Mouse (Mus musculus): ENCODE results near the gene Anxa7. TPM values are rescaled to one million over a fixed set of nuclear protein-coding genes. Genes with fewer than 3 reads are reported as not detected.

Gene Anxa7
- polyA plus RNA-seq, 1 experiment from 2014 or later = 46.3 TPM

DNA sequence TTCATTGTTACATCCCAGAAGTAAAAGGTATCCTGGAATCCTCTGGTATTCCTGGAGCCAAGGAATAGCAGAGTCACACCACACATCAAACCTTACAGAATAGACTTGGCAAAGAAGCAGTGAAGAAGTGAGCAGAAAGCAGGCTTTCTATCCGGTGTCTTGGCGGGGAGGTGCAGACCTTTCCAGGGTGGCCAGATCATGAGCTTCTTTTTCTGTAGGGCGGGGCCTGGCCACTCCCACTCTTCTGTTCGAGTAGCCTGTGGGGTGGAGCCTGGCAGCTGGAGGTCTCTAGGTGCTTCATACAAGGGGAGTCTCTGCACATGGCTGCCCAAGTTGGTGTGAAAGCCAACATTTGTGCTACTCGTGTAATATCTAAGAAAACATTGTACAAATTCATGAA, 1.3 kb upstream of the Anxa7 start:
- no peak overlapping the region for H3K4me2 ChIP-seq (replicated peaks; ENCODE audit: low read depth, low read length)
- no peaks in the 10 kb centered on the region for H3K9me3 ChIP-seq (ENCODE audit: low read length)
- H3K36me3 ChIP-seq (ENCODE audit: insufficient read depth, low read length) = peaks cover 16% of the 10 kb centered on the region; the same call in 1 of the 2 replicates
- no peak overlapping the region for H3K4me3 ChIP-seq (ENCODE audit: low read length)
- H3K27ac ChIP-seq (ENCODE audit: low read length) = no peak overlapping the region
- H3K27me3 ChIP-seq (ENCODE audit: insufficient read depth, low read length) = no peaks in the 10 kb centered on the region
- H3K9ac ChIP-seq (replicated peaks; ENCODE audit: low read length) = no peak overlapping the region
- H3K4me1 ChIP-seq (ENCODE audit: insufficient read depth, low read length) = peaks cover 3% of the 10 kb centered on the region; the same call in 1 of the 2 replicates
- no peak for ATAC-seq (ENCODE audit: low FRiP score, low TSS enrichment)
- 21% methylated on average over 5 of the region's 5 CpGs for WGBS

DNA sequence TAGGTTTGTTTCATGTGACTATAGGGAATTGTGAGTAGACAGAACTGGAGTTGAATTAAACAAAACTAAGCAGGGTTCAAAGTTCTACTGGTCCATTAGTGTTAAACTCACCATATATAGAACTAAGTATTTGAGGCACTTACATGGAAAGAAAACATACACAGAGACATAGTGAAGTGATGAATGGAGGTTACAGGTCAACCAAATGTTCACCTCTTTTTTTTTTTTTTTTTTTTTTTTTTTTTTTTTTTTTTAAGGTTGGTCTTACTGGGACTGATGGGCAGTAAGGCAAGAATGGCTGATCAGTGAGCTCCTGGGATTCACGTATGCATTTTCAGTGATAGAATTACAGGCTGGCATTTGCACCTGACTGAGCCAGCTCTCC, 254 bp upstream of the Anxa7 start:
- H3K27ac ChIP-seq (ENCODE audit: low read length) = no peak overlapping the region
- ATAC-seq (ENCODE audit: low FRiP score, low TSS enrichment) = no peak; the same call in 1 of the 2 replicates
- 57% methylated on average over 1 of the region's 1 CpGs for WGBS

DNA sequence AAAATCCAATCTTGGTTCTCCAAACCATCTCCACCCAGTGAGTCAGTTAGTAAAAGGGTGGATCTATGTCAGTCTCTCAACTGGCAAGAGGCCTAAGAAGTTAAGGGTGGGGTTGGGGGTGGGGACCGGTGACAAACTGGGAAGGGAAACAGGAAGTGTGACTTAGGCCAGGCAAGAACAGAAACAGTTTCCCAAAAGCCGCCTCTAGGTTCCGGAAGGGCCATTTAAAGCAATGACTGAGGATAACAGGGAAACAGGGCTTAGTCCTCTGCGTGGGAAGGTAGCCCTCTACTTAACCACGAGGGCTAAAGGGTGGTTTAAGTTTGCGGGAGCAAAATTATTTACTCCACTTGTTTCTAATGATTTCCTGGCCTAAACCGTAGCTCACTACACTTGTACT, 1.1 kb downstream of the Anxa7 start:
- Histone ChIP-seq H3K9ac (replicated peaks; ENCODE audit: low read length) (peak overlapping the region; percentile 84), H3K27ac (ENCODE audit: low read length) (peak overlapping the region; percentile 69), H3K4me1 (ENCODE audit: insufficient read depth, low read length) (peaks cover 9% of the 10 kb centered on the region; the same call in 1 of the 2 replicates), H3K36me3 (ENCODE audit: insufficient read depth, low read length) (0 out of 2 replicates have a peak, but pooled peaks cover 3% of the 10 kb centered on the region), H3K4me3 (ENCODE audit: low read length) (peak overlapping the region; percentile 85), H3K9me3 (ENCODE audit: low read length) (no peaks in the 10 kb centered on the region), H3K4me2 (replicated peaks; ENCODE audit: low read depth, low read length) (peak overlapping the region; percentile 86), H3K27me3 (ENCODE audit: insufficient read depth, low read length) (no peaks in the 10 kb centered on the region)
- 11% methylated on average over 7 of the region's 7 CpGs for WGBS
- no peak for ATAC-seq (ENCODE audit: low FRiP score, low TSS enrichment)

More for the DNA sequence above, 254 bp upstream of the Anxa7 start:
- Histone ChIP-seq H3K9ac (replicated peaks; ENCODE audit: low read length) (peak overlapping the region; percentile 84; the same call in 1 of the 2 replicates), H3K4me3 (ENCODE audit: low read length) (peak overlapping the region; percentile 85), H3K4me2 (replicated peaks; ENCODE audit: low read depth, low read length) (peak overlapping the region; percentile 86), H3K27me3 (ENCODE audit: insufficient read depth, low read length) (no peaks in the 10 kb centered on the region), H3K9me3 (ENCODE audit: low read length) (no peaks in the 10 kb centered on the region), H3K36me3 (ENCODE audit: insufficient read depth, low read length) (peaks cover 16% of the 10 kb centered on the region; the same call in 1 of the 2 replicates), H3K4me1 (ENCODE audit: insufficient read depth, low read length) (peaks cover 3% of the 10 kb centered on the region; the same call in 1 of the 2 replicates)

DNA sequence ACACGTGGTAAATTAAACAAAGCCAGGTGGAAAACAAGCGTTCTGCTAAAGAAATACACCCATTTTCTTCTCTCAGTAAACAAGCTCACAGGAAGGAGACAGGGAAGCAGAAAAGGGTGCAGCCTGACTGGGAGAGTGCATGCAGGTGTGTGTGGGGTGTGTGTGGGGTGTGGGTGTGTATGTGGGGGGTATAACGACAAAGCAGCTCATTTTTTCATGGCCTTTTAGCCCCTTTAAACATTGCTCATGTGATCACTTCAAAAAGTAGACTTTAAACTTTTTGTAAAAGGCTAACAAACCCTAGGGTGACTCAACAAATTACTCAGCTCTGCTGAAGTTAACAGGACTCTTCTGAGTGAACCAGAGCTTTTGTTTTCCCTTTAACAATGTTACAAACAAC, 1.5 kb downstream of the Anxa7 start:
- Histone ChIP-seq H3K9ac (replicated peaks; ENCODE audit: low read length) (no peak overlapping the region), H3K9me3 (ENCODE audit: low read length) (no peaks in the 10 kb centered on the region), H3K27me3 (ENCODE audit: insufficient read depth, low read length) (no peaks in the 10 kb centered on the region), H3K27ac (ENCODE audit: low read length) (peak overlapping the region; percentile 69; the same call in 1 of the 2 replicates), H3K4me2 (replicated peaks; ENCODE audit: low read depth, low read length) (peak overlapping the region; percentile 86), H3K4me1 (ENCODE audit: insufficient read depth, low read length) (peaks cover 9% of the 10 kb centered on the region; the same call in 1 of the 2 replicates), H3K4me3 (ENCODE audit: low read length) (peak overlapping the region; percentile 85), H3K36me3 (ENCODE audit: insufficient read depth, low read length) (0 out of 2 replicates have a peak, but pooled peaks cover 3% of the 10 kb centered on the region)
- no peak for ATAC-seq (ENCODE audit: low FRiP score, low TSS enrichment)
- WGBS = 39% methylated on average over 3 of the region's 3 CpGs

DNA sequence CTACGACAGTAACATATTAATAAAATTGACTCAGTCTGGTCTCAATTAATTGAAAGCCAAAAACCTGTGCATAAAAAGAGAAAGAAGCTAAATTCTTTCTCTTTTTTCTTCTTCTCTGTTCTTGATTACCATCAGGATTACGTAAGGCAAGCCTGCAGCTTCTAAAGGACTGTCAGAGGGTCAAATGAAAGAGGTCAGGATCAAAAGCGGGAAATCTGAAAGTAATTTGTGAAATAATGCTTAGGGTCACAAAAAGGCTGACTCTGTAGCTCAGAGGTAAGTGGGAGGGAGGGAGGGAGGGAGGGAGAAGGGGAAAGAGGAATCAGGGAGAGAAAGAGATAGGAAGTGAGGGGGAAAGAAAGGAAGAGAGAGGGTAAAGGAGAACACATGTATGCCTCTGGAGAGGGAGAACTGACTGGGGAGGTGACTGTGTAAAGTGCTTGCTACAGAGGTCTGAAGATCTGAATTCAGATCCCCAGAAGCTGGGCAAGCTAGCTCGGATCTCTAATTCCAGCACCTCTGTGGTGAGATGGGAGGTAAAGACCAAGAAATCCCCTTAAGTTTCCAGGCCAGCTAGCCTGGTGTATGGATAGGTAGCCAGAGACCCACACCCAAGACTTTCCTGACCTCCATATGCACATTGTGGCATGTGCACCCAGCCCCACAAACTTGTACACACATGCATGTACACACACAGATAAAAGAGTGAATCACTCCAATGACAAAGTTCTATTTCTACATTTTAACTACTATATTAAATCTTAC, 2.5 kb downstream of the Anxa7 start:
- Histone ChIP-seq H3K27me3 (ENCODE audit: insufficient read depth, low read length) (no peaks in the 10 kb centered on the region), H3K4me1 (ENCODE audit: insufficient read depth, low read length) (peaks cover 9% of the 10 kb centered on the region; the same call in 1 of the 2 replicates), H3K9me3 (ENCODE audit: low read length) (no peaks in the 10 kb centered on the region), H3K4me2 (replicated peaks; ENCODE audit: low read depth, low read length) (peak overlapping the region; percentile 7; the same call in 1 of the 2 replicates), H3K9ac (replicated peaks; ENCODE audit: low read length) (no peak overlapping the region), H3K27ac (ENCODE audit: low read length) (no peak overlapping the region), H3K4me3 (ENCODE audit: low read length) (no peak overlapping the region), H3K36me3 (ENCODE audit: insufficient read depth, low read length) (no peaks in the 10 kb centered on the region)
- ATAC-seq (ENCODE audit: low FRiP score, low TSS enrichment) = no peak
- 53% methylated on average over 4 of the region's 4 CpGs for WGBS

DNA sequence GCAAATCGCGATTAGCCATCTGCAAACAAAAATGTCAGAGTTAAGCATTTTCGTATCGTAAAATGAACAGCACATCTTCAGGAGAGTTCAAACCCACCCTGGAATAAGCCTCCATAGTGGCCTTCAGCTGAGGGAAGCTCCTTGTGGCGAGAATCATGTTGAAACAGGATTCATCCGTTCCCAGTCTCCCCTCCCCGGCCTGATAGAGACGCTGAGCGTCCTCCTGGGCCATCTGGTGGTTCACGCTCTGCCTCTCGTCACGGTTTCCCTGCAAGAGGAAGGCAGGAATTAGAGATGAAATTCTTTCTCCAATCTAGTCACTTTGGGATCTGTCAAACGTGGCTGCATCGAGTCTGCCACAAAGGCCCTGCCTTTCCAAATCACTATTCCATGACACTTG, 19.7 kb downstream of the Anxa7 start:
- H3K4me2 ChIP-seq (replicated peaks; ENCODE audit: low read depth, low read length) = no peak overlapping the region
- ATAC-seq (ENCODE audit: low FRiP score, low TSS enrichment) = no peak
- no peak overlapping the region for H3K27ac ChIP-seq (ENCODE audit: low read length)
- H3K4me3 ChIP-seq (ENCODE audit: low read length) = no peak overlapping the region
- H3K4me1 ChIP-seq (ENCODE audit: insufficient read depth, low read length) = no peaks in the 10 kb centered on the region
- H3K9me3 ChIP-seq (ENCODE audit: low read length) = no peaks in the 10 kb centered on the region
- 89% methylated on average over 14 of the region's 14 CpGs for WGBS
- H3K36me3 ChIP-seq (ENCODE audit: insufficient read depth, low read length) = peaks cover 55% of the 10 kb centered on the region
- no peak overlapping the region for H3K9ac ChIP-seq (replicated peaks; ENCODE audit: low read length)
- no peaks in the 10 kb centered on the region for H3K27me3 ChIP-seq (ENCODE audit: insufficient read depth, low read length)

DNA sequence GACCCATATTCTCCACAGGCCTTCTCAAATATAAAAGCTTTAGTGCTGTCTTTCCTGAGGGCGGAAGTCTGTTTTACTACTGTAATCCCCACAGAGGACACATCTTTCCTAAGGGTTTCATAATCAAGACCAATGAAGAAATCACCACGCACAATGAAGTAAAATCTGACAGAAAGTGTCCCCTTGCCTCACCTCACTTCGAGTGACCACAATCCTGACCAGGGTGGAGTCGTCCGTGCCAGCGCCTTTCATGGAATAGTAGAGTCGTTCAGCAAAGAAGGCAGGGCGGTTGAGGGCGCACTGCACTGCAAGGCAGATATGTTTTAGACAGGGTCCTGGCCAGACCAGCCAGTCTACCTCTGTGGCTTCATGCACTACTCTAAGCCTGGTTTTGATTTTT, 21.6 kb downstream of the Anxa7 start:
- H3K4me2 ChIP-seq (replicated peaks; ENCODE audit: low read depth, low read length) = no peak overlapping the region
- H3K27ac ChIP-seq (ENCODE audit: low read length) = no peak overlapping the region
- no peak overlapping the region for H3K9ac ChIP-seq (replicated peaks; ENCODE audit: low read length)
- no peaks in the 10 kb centered on the region for H3K9me3 ChIP-seq (ENCODE audit: low read length)
- H3K36me3 ChIP-seq (ENCODE audit: insufficient read depth, low read length) = peaks cover 42% of the 10 kb centered on the region
- H3K4me3 ChIP-seq (ENCODE audit: low read length) = no peak overlapping the region
- WGBS = 94% methylated on average over 9 of the region's 9 CpGs
- H3K27me3 ChIP-seq (ENCODE audit: insufficient read depth, low read length) = no peaks in the 10 kb centered on the region
- no peaks in the 10 kb centered on the region for H3K4me1 ChIP-seq (ENCODE audit: insufficient read depth, low read length)
- ATAC-seq (ENCODE audit: low FRiP score, low TSS enrichment) = no peak

DNA sequence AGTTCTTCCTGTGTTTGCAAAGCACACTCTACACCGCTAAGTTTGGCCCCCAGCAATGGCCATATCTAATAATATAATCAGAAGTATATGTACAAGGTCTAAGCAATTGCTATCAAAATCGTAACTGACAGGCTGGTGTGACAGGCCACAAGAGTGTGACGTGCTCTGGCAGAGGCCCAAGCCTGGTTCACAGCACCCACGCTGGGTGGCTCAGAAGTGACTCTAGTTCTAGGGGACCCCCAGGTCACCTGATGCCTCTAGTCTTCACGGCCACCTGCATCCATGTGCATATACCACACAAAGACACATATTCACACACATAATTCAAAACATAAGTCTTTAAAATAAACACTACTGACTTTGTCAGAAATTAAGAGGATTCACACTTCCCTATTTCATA, 27.0 kb downstream of the Anxa7 start:
- no peak overlapping the region for H3K4me2 ChIP-seq (replicated peaks; ENCODE audit: low read depth, low read length)
- H3K27ac ChIP-seq (ENCODE audit: low read length) = no peak overlapping the region
- H3K4me1 ChIP-seq (ENCODE audit: insufficient read depth, low read length) = peaks cover 6% of the 10 kb centered on the region; the same call in 1 of the 2 replicates
- ATAC-seq (ENCODE audit: low FRiP score, low TSS enrichment) = no peak
- no peaks in the 10 kb centered on the region for H3K9me3 ChIP-seq (ENCODE audit: low read length)
- no peak overlapping the region for H3K4me3 ChIP-seq (ENCODE audit: low read length)
- H3K27me3 ChIP-seq (ENCODE audit: insufficient read depth, low read length) = no peaks in the 10 kb centered on the region
- H3K36me3 ChIP-seq (ENCODE audit: insufficient read depth, low read length) = peaks cover 9% of the 10 kb centered on the region; the same call in 1 of the 2 replicates
- WGBS = 93% methylated on average over 5 of the region's 5 CpGs
- H3K9ac ChIP-seq (replicated peaks; ENCODE audit: low read length) = no peak overlapping the region

DNA sequence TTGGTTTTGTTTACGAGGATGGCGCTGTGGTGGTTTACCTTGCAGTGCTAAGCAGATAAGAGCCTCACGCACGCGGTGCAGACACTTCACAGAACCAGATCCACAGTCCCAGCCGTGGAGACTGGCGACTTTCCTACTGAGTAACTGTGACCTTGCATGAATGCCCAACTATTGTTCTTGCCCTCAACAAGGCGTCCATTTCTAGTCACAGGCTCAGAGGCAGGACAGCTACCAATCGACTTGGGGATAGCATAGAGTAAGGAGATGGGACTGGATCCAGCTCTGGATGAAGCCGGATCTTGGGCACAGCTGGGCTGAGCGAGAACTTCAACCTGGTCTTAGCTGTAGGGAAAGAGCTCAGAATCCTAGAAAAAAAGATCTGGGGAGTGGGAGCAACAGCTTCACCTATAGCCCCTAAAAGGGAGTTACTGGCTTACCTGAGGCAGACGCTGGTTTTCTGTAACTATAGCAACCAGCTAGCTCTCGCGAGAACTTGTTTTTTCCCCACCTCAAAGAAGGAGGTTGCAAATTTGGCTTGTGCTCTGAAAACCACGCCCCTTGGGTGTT, 28.1 kb downstream of the Anxa7 start, which contains the start of gene Cfap70:
Gene Cfap70, minus strand, starts transcription at position 462 of the 567 bp plus-strand sequence.
- H3K27me3 ChIP-seq (ENCODE audit: insufficient read depth, low read length) = no peaks in the 10 kb centered on the region
- peak within 1 kb of the TSS; percentile 49 for H3K4me3 ChIP-seq (ENCODE audit: low read length)
- peaks cover 7% of the 10 kb centered on the region; the same call in 1 of the 2 replicates for H3K36me3 ChIP-seq (ENCODE audit: insufficient read depth, low read length)
- H3K9ac ChIP-seq (replicated peaks; ENCODE audit: low read length) = peak within 1 kb of the TSS; percentile 62
- ATAC-seq (ENCODE audit: low FRiP score, low TSS enrichment) = peak; percentile 85
- H3K27ac ChIP-seq (ENCODE audit: low read length) = no peak within 1 kb of the TSS
- 1% methylated on average over 15 of the region's 15 CpGs for WGBS
- peak within 1 kb of the TSS; percentile 79 for H3K4me2 ChIP-seq (replicated peaks; ENCODE audit: low read depth, low read length)
- H3K4me1 ChIP-seq (ENCODE audit: insufficient read depth, low read length) = peaks cover 6% of the 10 kb centered on the region; the same call in 1 of the 2 replicates
- no peaks in the 10 kb centered on the region for H3K9me3 ChIP-seq (ENCODE audit: low read length)

All from kidney, embryonic 16.5 days (tissue).